Mouse (Mus musculus): ENCODE data around the gene Dok7. TPM values are rescaled to one million over a fixed set of nuclear protein-coding genes. Genes with fewer than 3 reads are reported as not detected.

The Dok7 gene
- polyA plus RNA-seq (2017; shearing (Covaris generic)), result not detected

DNA sequence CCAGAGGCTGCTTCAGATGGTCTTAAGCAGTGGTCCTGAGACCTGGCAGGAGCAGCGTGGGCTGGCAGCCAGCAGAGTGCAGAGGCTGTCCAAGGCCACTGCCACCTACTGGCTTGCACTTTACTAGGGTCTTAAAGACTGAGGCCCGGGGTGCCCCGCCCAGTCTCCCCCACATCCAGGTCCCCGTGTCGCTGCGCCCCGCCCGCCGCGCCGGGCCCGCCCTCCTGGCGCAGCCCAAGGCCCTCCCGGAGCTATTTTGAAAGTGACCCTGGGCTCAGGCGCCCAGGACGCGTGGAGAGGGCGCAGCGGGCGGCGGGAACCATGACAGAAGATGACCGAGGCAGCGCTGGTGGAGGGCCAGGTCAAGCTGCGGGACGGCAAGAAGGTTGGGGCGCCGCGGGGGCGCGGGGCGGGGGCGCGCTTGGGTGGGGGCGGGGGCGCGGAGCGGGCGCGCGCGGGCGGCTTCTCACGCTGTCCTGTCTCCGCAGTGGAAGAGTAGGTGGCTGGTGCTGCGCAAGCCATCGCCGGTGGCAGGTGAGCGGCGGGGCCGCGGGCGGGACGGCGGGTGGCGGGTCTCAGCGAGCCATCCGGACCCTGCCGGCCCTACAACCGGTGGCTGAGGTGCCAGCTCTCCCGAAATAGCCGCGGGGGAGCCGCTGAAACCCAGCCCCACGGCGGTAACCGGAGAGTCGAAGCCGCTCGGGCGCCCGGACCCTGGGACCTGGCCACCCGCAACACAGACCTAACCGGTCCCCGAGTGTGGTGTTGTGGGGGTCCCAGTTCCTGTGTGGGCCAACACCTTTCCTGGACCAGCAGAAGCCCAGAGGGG, at the start of gene Dok7:
Gene Dok7 (plus strand): TSS at position 163 of the 829 bp plus-strand sequence.

GRCm38 (mm10) chr5:35041268-35041829, 15.2 kb upstream of the Dok7 start, which contains the start of gene Hgfac:
Hgfac (plus strand) TSS chr5:35041509.

DNA sequence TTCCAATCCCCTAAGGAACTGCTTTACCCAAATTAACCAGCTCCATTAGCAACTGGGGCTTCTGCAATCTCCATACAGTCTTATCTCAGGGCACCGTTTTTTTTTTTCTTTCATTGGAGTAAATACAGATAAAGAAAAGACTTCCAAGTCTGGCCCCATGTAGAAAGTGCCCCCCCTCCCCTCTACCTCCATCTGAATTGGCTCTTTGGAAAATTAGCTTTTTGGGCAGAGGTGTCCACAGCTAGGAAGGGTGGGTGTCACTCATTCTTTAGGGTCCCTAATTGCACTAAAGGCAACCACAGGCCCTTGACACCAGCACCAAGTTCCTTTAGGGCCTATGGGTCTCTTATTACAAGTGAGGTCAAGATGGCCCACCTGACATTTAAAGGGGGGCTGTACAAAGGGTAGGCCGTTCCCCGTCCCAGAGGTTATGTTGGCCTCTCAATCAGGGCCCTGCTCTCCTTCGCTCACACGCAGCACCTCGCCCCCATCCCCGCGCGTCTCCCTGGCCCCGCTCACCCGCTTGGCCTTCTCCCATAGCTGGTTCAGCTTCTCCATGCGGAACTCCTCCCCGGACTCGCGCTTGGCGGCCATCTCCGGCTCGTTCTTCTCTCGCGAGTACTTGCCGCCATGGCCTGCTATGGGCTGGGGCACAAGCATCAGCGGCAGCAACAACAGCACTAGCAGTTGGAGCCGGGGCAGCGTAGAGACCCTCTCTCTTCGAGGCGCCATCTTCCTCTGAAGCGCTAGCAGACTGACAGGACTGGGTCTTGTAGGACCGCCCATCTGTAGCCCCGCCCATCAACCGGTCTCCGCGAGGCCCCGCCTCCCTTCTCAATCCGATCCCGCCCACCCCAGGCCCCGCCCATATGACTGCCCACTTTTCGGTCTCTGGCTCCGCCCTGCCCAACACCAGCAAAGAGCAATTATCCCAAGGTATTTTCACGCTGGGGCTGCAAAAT, 48.7 kb downstream of the Dok7 start, which contains the start of gene Lrpap1:
Gene Lrpap1 (minus strand): TSS at position 807 of the 962 bp plus-strand sequence.

Other genes starting within 250 kb of the Dok7 start
- 1.0 TPM for gene Msantd1, start 148.8 kb upstream of the Dok7 start, polyA plus RNA-seq (2017; shearing (Covaris generic))
- 9.2 TPM for gene Rgs12, start 107.3 kb upstream of the Dok7 start, polyA plus RNA-seq (2017; shearing (Covaris generic))
- gene Hgfac, start 15.3 kb upstream of the Dok7 start, polyA plus RNA-seq (2017; shearing (Covaris generic)), result 9.9 TPM
- 82.5 TPM for gene Lrpap1, start 49.0 kb downstream of the Dok7 start, polyA plus RNA-seq (2017; shearing (Covaris generic))
- gene Adra2c, start 221.6 kb downstream of the Dok7 start, polyA plus RNA-seq (2017; shearing (Covaris generic)), result not detected

Data from activated CD4-positive, CD25-positive, alpha-beta regulatory T cell, adult 9 weeks (primary cell).